Mouse (Mus musculus): ENCODE data around the gene Gpr160. TPM values are rescaled to one million over a fixed set of nuclear protein-coding genes. Genes with fewer than 3 reads are reported as not detected.

The Gpr160 gene
- polyA plus RNA-seq, 1 experiment, result 11.2 TPM

DNA sequence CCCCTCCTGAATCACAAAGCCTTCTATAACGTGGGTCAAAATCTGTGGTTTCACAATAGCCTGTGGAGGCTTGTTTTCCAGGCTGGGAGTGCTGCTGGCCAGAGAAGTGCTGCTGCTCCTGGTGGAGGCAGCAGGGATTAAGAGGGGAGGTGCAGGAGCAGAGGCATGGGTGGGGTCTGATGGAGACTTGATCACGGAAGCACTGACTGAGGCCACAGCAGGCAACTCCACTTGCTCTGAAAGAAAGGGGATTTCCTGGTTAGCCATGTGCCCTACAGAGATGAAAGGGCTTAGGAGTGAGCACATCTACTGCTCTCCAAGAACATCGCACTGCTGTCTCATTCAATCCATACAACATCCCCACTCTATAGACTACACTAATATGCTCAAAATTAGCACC, 74.1 kb downstream of the Gpr160 start:
- TF ChIP-seq CTCF (IDR thresholded peaks at IDR 0.05; ENCODE audit: control insufficient read depth, insufficient read depth, low read length) (no peak), POLR2A (IDR thresholded peaks at IDR 0.05; ENCODE audit: borderline replicate concordance, control insufficient read depth, low read depth, low read length) (no peak)
- Histone ChIP-seq H3K27ac (ENCODE audit: control insufficient read depth, insufficient read depth, low read depth, low read length, poor library complexity) (no peak overlapping the region), H3K4me3 (replicated peaks; ENCODE audit: control insufficient read depth, low read depth, low read length) (no peak overlapping the region), H3K4me1 (ENCODE audit: control insufficient read depth, insufficient read depth, low read length) (no peaks in the 10 kb centered on the region)
- WGBS, result 70% methylated on average over 3 of the region's 3 CpGs

DNA sequence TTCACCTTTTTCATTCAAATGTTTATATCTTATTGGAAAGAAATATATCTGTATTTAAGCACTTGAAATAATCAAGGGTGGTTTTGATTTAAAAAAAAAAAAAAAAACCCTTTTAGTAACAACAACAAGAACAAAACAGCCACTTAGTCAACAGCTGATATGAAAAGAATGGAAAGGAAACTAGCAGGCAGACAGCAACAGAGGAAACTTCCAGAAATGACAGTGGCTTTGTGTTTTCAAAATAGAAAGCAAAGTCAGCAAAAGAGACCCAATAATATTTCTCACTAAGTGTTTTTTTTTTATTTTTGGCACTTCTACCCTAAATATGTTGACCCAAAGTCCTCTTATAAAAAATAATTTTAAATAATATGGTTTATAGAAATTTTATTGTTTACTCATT, 78.6 kb downstream of the Gpr160 start:
- H3K4me1 ChIP-seq (ENCODE audit: control insufficient read depth, insufficient read depth, low read length), result no peaks in the 10 kb centered on the region

More for the DNA sequence above, 78.6 kb downstream of the Gpr160 start:
- H3K27ac ChIP-seq (ENCODE audit: control insufficient read depth, insufficient read depth, low read depth, low read length, poor library complexity), result no peak overlapping the region
- TF ChIP-seq POLR2A (IDR thresholded peaks at IDR 0.05; ENCODE audit: borderline replicate concordance, control insufficient read depth, low read depth, low read length) (no peak), CTCF (IDR thresholded peaks at IDR 0.05; ENCODE audit: control insufficient read depth, insufficient read depth, low read length) (no peak)
- H3K4me3 ChIP-seq (replicated peaks; ENCODE audit: control insufficient read depth, low read depth, low read length), result no peak overlapping the region

Other genes with a start within 250 kb of the Gpr160 start
- not detected in 2 replicates for gene Lrriq4, start 211.4 kb upstream of the Gpr160 start, polyA plus RNA-seq (2011; ENCODE audit: insufficient read depth, insufficient read length, low replicate concordance, missing spikeins)
- 2.1 TPM in 1 of 2 replicates, not detected in the other for gene Lrrc34, start 208.1 kb upstream of the Gpr160 start, polyA plus RNA-seq (2011; ENCODE audit: insufficient read depth, insufficient read length, low replicate concordance, missing spikeins)
- gene Lrrc31, start 156.1 kb upstream of the Gpr160 start, polyA plus RNA-seq (2011; ENCODE audit: insufficient read depth, insufficient read length, low replicate concordance, missing spikeins), result 2.2 TPM in 1 of 2 replicates, not detected in the other
- gene Samd7, start 109.7 kb upstream of the Gpr160 start, polyA plus RNA-seq (2011; ENCODE audit: insufficient read depth, insufficient read length, low replicate concordance, missing spikeins), result not detected in 2 replicates
- gene Sec62, start 63.1 kb upstream of the Gpr160 start, polyA plus RNA-seq (2011; ENCODE audit: insufficient read depth, insufficient read length, low replicate concordance, missing spikeins), result 60.8 and 65.8 TPM in 2 replicates
- 6.4 and 15.2 TPM in 2 replicates for gene Phc3, start 113.5 kb downstream of the Gpr160 start, polyA plus RNA-seq (2011; ENCODE audit: insufficient read depth, insufficient read length, low replicate concordance, missing spikeins)
- 3.7 and 9.0 TPM in 2 replicates for gene Prkci, start 139.8 kb downstream of the Gpr160 start, polyA plus RNA-seq (2011; ENCODE audit: insufficient read depth, insufficient read length, low replicate concordance, missing spikeins)
- gene Skil, start 239.1 kb downstream of the Gpr160 start, polyA plus RNA-seq (2011; ENCODE audit: insufficient read depth, insufficient read length, low replicate concordance, missing spikeins), result 1.4 and 2.9 TPM in 2 replicates